Mouse (Mus musculus) megakaryocyte, embryonic 14.5 days (primary cell): ENCODE data around the gene Lhfp. TPM values are rescaled to one million over a fixed set of nuclear protein-coding genes. Genes with fewer than 3 reads are reported as not detected.

Experiments
- H3K27me3 ChIP-seq: replicated peaks from 2 replicates; pipeline ENCODE3; 2012; ENCODE audit warnings: inconsistent platforms
- H3K36me3 ChIP-seq: replicated peaks from 2 replicates; pipeline ENCODE3; 2012; ENCODE audit warnings: low read length, inconsistent platforms, mixed read lengths
- H3K4me1 ChIP-seq: 2 replicates; pipeline ENCODE4 v1.6.1; 2012; ENCODE audit warnings: inconsistent platforms
- H3K4me3 ChIP-seq: replicated peaks from 2 replicates; pipeline ENCODE3; 2012; ENCODE audit warnings: moderate library complexity, mild to moderate bottlenecking, inconsistent platforms
- H3K9me3 ChIP-seq: 2 replicates; pipeline ENCODE4 v1.6.1; 2012; ENCODE audit warnings: inconsistent platforms
- FLI1 ChIP-seq: IDR thresholded peaks from 2 replicates; pipeline ENCODE4 v1.6.1; 2012; ENCODE audit warnings: low read length, inconsistent platforms, mixed read lengths
- GATA1 ChIP-seq: IDR thresholded peaks from 3 replicates; pipeline ENCODE4 v1.6.1; 2012; ENCODE audit warnings: mixed read lengths, low read length, inconsistent platforms, borderline replicate concordance
- polyA plus RNA-seq: library from polyadenylated mRNA; stranded (reverse); fragments of >175 nt; gene quantifications from 2 replicates; pipeline ENCODE4 v1.2.3, GENCODE M21; 2012; ENCODE audit warnings: low replicate concordance; ENCODE audit not compliant: insufficient read depth

Gene Lhfp
- polyA plus RNA-seq, 1 experiment: 1.0 TPM

DNA sequence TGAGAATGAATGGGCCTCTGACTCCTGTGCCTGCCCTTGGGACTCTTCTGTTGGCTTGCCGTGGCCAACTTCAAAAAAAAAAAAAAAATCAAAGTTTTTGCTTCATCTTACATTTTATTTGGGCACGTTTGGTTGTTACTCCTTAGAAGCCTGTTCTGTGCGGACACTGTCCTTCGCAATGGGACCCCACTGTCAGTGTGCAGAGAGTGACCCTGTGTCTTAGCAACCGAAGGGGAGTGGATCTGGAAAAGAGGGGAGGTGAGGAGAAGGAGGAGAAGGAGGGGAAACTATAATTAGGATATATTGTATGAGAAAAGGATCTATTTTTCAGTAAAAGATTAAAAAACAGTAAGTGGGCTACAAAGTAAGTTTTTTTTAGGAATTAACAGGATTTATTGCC, 242.7 kb downstream of the Lhfp start:
- H3K4me1 ChIP-seq: no peaks in the 10 kb centered on the region
- TF ChIP-seq GATA1 (no peak), FLI1 (no peak)

DNA sequence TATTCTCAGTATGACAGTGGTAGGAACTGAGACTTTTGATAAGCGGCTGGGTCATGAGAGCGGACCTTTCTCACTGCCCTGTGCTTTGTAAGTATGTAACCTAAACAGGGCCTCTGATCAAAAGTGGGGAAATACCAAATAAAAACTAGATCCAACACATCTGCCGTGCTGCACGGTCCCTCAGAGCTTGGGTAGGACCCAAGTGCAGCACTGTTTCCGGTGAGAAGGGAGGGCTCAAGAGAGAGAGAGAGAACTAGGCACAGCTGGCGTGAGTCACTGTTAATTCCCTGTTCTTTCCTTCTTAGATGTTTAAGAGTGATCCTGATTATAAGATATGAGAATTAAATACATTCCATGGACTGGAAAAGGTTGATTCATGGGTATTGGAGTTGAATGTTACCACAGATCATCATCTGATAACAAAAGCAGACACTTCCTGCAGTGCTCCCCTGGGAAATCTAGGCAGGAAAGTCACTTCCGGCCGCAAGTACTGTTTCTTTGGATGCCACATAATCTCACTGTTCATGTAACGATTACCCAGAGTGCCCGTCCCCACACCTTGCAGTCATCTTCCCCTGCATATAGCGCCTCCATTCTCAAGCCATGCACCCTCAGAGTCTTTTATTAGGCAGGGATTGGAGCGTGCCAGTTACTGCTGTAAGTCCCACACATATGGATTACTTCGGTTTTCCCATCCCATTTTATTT, 243.3 kb downstream of the Lhfp start:
- TF ChIP-seq GATA1: no peak
- TF ChIP-seq FLI1: no peak
- H3K27me3 ChIP-seq: no peaks in the 10 kb centered on the region
- H3K9me3 ChIP-seq: no peaks in the 10 kb centered on the region
- no peak overlapping the region for H3K4me3 ChIP-seq
- H3K4me1 ChIP-seq: no peaks in the 10 kb centered on the region
- no peaks in the 10 kb centered on the region for H3K36me3 ChIP-seq

More for the DNA sequence above, 242.7 kb downstream of the Lhfp start:
- H3K4me3 ChIP-seq: no peak overlapping the region
- H3K9me3 ChIP-seq: no peaks in the 10 kb centered on the region
- H3K27me3 ChIP-seq: no peaks in the 10 kb centered on the region
- H3K36me3 ChIP-seq: no peaks in the 10 kb centered on the region

DNA sequence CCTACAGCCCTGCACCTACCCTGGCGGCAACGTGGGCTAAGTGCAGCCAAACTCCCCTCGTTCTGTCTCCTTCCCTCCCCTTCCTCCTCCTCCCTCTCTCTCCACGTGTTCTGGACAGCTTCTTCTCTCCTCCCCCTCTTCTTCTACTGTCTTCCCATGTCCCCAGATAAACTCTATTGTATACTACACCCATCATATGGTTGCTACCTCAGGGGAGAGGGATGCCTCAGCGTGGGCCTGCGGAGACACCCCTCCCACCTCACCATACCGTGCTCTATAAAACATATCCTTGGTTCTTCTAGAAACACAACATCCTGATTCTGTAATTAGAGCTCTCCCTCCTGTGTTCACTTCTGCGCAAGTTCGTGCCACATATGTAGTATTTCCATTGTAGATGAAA, 247.3 kb downstream of the Lhfp start:
- Histone ChIP-seq H3K4me3 (no peak overlapping the region), H3K36me3 (no peaks in the 10 kb centered on the region), H3K9me3 (no peaks in the 10 kb centered on the region), H3K27me3 (no peaks in the 10 kb centered on the region), H3K4me1 (no peaks in the 10 kb centered on the region)
- TF ChIP-seq FLI1 (no peak), GATA1 (no peak)

DNA sequence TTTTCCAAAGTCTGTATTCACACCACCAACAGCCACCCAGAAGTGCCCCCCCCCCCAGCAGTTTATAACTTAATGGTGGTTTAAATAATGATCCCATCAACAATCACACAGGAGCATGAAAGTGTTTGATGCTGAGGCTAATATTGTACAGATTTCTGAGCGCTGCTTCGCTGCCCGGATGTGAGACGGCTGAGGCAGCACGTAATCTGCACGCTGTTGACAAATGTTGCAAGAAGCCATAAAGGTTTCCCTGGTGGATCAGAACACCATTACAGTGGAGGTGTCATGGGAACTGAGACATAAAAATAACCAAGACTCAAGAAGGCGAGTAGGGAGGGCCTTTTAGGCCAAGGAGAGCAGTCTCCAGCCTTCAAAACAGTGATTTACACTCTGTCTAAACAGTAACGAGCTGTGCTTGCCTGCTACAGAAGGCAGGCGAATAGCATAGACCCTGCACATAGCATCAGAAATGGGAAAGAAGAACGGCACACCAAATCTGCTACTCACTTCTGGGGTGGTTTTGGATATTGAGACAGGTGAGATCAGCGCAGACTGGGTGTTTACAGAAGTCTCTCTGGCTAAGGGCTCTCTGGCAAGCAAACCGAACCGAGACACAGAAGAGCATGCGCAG, 248.4 kb downstream of the Lhfp start:
- Histone ChIP-seq H3K9me3 (no peaks in the 10 kb centered on the region), H3K4me3 (no peak overlapping the region), H3K4me1 (no peaks in the 10 kb centered on the region), H3K36me3 (no peaks in the 10 kb centered on the region), H3K27me3 (no peaks in the 10 kb centered on the region)
- no peak for TF ChIP-seq GATA1
- TF ChIP-seq FLI1: no peak

DNA sequence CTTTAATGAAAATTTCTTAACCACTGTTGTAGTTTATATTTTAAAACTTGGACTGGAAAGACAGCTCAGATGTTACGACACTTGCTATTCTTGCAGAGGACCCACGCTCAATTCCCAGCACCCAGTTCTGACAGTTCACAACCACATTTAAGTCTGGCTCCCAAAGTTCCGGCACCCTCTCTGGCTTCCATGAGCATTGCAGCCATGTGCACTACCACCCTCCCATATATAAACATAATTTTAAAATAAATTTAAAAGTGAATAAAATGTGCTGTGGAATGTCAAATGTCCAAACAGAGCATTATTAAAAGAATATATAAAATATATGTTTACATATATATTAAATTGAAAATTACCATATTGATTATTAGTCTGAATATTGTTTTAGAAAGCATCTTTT, 249.9 kb downstream of the Lhfp start:
- TF ChIP-seq FLI1: no peak
- TF ChIP-seq GATA1: no peak
- H3K36me3 ChIP-seq: no peaks in the 10 kb centered on the region
- no peak overlapping the region for H3K4me3 ChIP-seq
- no peaks in the 10 kb centered on the region for H3K4me1 ChIP-seq
- 0 out of 2 replicates have a peak, but pooled peaks cover 3% of the 10 kb centered on the region for H3K9me3 ChIP-seq
- no peaks in the 10 kb centered on the region for H3K27me3 ChIP-seq

DNA sequence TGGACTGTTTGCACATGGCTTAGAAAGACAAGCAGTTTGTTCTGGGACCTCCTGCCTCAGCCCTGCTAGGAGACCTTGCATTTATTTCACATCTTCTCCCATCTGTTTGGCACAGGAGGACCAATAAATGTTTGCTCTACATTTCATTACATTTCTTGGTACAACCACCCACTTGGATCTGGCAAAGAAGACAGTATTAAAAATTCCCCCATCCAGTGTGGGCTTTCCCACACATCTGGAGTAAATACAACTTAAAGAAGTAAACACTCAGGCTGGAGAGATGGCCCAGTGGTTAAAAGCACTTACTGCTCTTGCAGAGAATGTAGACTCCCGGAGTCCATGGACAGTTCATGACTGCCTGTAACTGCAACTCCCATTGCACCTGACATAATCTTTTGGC, 250.6 kb downstream of the Lhfp start:
- Histone ChIP-seq H3K4me1 (no peaks in the 10 kb centered on the region), H3K27me3 (no peaks in the 10 kb centered on the region), H3K36me3 (no peaks in the 10 kb centered on the region), H3K4me3 (no peak overlapping the region), H3K9me3 (0 out of 2 replicates have a peak, but pooled peaks cover 7% of the 10 kb centered on the region)
- TF ChIP-seq GATA1 (no peak), FLI1 (no peak)

DNA sequence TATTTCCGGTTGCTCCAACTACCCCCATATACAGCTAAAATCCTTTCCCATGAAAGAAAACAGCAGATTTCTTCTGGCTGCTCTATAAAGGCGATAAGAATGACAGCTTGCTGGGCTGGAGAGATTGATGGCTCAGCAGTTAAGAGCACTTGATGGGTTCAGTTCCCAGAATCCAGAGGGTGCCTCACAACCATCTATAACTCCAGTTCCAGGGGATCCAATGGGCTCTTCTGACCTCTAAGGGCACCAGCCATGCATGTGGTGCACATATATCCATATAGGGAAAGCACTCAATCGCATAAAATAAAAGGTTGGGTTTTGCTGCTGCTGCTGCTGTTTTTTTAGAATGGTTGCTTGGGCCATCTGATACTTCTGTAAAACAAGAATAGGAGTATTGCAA, 251.1 kb downstream of the Lhfp start:
- Histone ChIP-seq H3K9me3 (0 out of 2 replicates have a peak, but pooled peaks cover 7% of the 10 kb centered on the region), H3K27me3 (no peaks in the 10 kb centered on the region), H3K4me1 (no peaks in the 10 kb centered on the region), H3K4me3 (no peak overlapping the region), H3K36me3 (no peaks in the 10 kb centered on the region)
- TF ChIP-seq GATA1: no peak
- TF ChIP-seq FLI1: no peak

DNA sequence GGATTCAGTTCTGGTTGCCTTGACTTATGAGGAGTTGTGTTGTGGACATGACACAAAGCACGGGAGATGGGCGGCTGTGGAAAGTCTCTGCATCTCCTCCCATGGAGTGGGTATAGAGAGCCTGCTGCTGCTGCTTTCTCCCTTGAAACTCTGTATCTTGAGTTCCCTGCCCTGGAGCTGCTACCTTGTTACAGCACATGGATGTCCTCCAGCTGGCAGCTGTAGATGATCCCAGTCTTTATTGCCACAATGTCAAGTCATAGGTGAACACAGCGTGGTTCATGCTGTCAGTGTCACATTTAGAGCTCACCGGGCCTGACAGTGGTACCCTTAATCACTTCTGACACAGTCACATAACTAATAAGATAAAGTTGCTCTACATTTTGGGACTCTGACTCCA, 251.7 kb downstream of the Lhfp start:
- no peaks in the 10 kb centered on the region for H3K36me3 ChIP-seq
- TF ChIP-seq FLI1 (no peak), GATA1 (no peak)
- no peaks in the 10 kb centered on the region for H3K27me3 ChIP-seq
- H3K4me1 ChIP-seq: no peaks in the 10 kb centered on the region
- 0 out of 2 replicates have a peak, but pooled peaks cover 7% of the 10 kb centered on the region for H3K9me3 ChIP-seq
- no peak overlapping the region for H3K4me3 ChIP-seq

DNA sequence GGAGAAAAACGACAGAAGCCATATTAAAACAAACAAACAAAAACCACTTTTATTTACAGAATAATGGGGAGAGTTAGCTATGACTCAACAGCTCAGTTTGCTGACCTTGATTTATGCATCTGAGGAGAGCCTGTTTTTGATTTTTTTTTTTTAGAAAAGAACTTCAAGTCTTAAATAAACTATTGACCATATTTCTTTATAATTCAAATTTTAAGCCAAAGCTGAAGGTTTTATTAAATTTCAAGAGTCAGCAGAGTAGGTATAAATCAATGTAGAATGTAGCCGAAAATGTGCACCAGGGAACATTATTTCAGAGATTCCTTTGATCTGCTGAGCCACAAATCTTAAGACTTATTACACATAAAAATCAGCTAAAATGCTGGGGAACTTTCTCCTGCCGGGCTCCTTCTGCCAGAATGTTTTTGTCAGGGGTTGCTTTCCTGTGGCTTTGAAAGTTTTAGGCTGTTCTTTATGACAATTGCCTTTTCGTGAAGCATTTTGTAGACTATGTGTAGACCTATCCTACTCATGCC, 252.6 kb downstream of the Lhfp start:
- 0 out of 2 replicates have a peak, but pooled peaks cover 7% of the 10 kb centered on the region for H3K9me3 ChIP-seq
- TF ChIP-seq GATA1: no peak

DNA sequence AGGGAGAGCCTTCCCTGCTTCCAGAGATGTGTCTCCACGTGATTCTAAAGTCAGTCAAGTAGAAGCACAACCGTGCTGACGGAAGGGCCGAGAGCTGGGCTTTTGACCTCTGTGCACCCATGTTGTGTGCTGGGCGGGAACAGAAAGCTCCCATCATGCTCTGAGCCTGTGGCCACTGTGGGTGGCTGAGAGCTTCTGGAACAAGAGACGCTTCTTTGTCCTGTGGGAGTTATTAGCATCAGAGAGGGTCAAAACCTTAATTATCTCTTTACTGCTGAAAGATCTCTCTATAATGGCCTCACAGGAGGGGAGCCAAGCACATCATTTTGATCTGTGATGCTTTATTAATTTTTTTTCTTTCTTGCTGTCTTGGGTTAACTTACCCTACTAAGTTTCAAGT, 253.5 kb downstream of the Lhfp start:
- no peak overlapping the region for H3K4me3 ChIP-seq
- H3K9me3 ChIP-seq: 0 out of 2 replicates have a peak, but pooled peaks cover 7% of the 10 kb centered on the region
- H3K4me1 ChIP-seq: no peaks in the 10 kb centered on the region
- no peak for TF ChIP-seq GATA1
- TF ChIP-seq FLI1: no peak
- no peaks in the 10 kb centered on the region for H3K27me3 ChIP-seq
- H3K36me3 ChIP-seq: no peaks in the 10 kb centered on the region

More for the DNA sequence above, 252.6 kb downstream of the Lhfp start:
- H3K4me3 ChIP-seq: no peak overlapping the region
- no peaks in the 10 kb centered on the region for H3K4me1 ChIP-seq
- H3K36me3 ChIP-seq: no peaks in the 10 kb centered on the region
- H3K27me3 ChIP-seq: no peaks in the 10 kb centered on the region

DNA sequence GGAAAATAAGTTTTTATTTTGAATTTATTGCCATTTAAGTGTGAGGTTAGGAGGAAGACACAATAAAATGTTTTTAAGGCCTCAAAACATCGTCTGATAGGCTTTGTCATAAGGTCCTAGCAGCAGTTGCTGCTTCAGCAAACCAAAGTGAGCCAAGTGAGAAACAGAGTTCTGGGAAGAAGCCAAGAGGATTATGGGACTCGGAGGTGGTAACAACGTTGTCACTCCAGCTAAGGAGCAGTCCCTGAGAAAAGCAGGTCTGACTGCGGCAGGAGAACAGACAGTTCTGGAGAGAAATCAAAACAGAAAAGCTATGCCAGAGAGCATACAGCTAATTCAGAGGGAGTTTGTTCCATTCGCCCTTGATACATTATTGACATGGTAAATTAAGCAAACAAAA, 260.5 kb downstream of the Lhfp start:
- Histone ChIP-seq H3K9me3 (peaks cover 5% of the 10 kb centered on the region; the same call in 1 of the 2 replicates), H3K4me3 (no peak overlapping the region), H3K27me3 (no peaks in the 10 kb centered on the region), H3K36me3 (no peaks in the 10 kb centered on the region), H3K4me1 (no peaks in the 10 kb centered on the region)
- TF ChIP-seq FLI1: no peak
- no peak for TF ChIP-seq GATA1
